Mouse (Mus musculus): ENCODE results near the gene Fcho1.

The Fcho1 gene

GRCm38 (mm10) chr8:71684701-71685100, 40.8 kb downstream of the Fcho1 start:
- DNase-seq (ENCODE audit: extremely low spot score): no peak

DNA sequence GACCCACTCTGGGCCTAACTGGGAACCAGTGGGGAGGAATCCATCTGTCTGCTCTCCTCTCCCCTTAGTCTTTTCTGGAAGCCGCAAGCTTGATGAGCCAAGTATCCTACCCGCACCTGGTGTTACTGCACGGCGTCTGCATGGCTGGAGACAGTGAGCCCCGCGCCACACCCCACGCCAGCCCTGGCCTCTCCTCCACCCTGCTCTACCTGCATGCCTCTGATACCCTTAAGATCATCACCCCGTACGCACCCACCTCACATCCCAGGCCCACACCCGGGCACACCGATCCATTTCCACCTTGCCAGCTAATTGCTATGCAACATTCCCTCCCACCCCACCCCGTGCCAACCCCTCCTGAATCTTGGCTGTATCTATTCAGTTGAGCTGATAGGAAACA, 42.7 kb downstream of the Fcho1 start:
- no peak for DNase-seq (ENCODE audit: extremely low spot score)

DNA sequence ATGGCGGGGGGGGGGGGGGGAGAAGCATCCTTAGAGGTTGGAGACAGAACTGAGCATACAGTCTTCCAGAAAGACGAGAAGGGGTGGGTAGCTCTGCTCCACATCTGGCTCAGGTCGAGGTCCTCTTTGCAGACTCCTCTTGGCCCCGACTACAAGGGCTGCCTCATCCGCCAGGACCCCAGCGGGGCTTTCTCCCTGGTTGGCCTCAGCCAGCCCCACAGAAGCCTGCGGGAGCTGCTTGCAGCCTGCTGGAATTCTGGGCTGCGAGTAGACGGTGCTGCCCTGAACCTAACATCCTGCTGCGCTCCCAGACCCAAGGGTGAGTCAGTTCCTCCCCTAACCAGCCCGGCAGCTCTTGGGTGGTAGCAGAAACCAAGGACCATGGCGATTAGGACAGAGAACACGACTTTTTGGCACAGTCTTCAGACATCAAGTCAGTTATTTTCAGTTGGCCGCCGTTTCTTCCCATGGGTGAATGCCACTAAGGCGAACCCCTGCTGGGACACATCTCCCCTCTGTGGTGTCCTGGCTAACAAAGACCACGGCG, 44.1 kb downstream of the Fcho1 start:
- no peak for DNase-seq (ENCODE audit: extremely low spot score)

DNA sequence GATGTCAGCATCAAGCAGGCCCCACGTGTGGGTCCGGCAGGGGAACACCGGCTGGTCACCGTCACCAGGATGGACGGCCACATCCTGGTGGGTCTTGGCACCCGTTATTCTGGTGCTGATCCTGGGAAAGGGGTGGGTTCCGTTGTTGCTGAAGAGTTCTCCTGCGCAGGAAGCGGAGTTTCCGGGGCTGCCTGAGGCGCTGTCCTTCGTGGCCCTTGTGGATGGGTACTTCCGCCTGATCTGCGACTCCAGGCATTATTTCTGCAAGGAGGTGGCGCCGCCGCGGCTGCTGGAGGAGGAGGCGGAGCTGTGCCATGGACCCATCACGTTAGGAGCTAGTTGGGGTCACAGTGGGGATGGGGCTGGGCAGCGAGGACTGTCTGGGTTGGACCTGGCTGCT, 45.0 kb downstream of the Fcho1 start:
- DNase-seq (ENCODE audit: extremely low spot score): no peak

DNA sequence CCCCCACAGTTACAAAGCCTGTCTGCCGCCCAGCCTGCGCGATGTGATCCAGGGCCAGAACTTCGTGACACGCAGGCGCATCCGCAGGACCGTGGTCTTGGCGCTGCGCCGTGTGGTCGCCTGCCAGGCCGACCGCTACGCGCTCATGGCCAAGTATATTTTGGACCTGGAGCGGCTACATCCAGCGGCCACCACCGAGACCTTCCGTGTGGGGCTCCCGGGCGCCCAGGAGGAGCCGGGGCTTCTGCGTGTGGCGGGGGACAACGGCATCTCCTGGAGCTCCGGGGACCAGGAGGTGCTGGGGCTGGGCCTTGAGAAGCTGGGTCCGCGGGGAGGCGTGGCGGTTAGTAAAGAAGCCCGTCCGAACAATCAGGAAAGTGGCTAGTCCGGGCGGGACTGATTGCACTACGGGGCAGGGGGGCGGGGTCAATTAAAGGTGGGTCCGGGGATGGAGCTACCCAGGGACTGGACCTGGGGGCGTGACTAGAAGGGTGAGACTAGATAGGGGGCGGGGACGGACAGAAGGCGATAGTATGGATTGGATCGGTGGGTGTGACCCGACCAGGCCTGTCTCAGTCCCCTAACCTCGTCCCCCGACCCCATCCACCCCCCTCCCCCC, 45.9 kb downstream of the Fcho1 start:
- DNase-seq (ENCODE audit: extremely low spot score): no peak

DNA sequence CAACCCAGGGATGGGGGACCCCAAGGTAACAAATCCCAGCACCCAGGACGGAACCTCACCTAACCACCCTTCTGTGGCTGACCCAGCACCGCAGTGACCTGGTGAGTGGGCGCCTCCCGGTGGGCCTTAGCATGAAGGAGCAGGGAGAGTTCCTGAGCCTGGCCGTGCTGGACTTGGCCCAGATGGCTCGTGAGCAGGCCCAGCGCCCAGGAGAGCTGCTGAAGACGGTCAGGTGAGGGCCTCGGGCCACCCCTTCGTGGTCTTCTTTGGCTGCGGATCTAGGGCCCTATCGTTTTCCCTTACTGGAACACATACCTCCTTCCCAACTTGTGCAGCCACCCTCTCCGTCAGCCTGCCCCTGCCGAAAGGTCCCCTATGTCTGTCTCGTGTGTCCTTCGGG, 46.4 kb downstream of the Fcho1 start:
- DNase-seq (ENCODE audit: extremely low spot score): no peak

- DNase-seq (ENCODE audit: extremely low spot score): no peak
These were observed 47.3 kb downstream of the Fcho1 start for GRCm38 (mm10) chr8:71678216-71678615.

DNA sequence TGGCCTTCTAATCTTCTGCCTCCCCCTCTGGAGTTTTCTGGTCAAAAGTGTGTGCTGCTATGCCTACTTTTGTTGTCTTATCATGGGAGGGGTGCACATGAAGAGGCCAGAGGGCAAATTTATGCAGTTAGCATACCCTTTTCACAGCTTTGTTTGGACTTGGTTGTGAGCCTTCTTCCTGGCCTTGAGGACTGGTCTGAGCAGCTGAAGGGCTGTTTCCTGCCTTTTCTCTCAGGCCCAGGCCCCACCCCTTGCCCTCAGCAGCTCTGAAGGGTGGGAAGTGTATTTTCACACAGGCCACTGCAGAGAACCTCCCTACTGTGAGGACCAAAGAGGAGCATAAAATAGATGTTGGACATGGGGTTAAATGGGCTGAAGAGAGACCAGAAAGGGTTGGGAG, 48.0 kb downstream of the Fcho1 start:
- no peak for DNase-seq (ENCODE audit: extremely low spot score)

GRCm38 (mm10) chr8:71676803-71677202, 48.7 kb downstream of the Fcho1 start:
- no peak for DNase-seq (ENCODE audit: extremely low spot score)

GRCm38 (mm10) chr8:71676020-71676741, 49.3 kb downstream of the Fcho1 start, which contains the start of gene Jak3:
Gene Jak3, plus strand, starts transcription at chr8:71676296.
- peak; percentile 57 for DNase-seq (ENCODE audit: extremely low spot score)

GRCm38 (mm10) chr8:71675456-71676019, 50.0 kb downstream of the Fcho1 start:
- no peak for DNase-seq (ENCODE audit: extremely low spot score)

DNA sequence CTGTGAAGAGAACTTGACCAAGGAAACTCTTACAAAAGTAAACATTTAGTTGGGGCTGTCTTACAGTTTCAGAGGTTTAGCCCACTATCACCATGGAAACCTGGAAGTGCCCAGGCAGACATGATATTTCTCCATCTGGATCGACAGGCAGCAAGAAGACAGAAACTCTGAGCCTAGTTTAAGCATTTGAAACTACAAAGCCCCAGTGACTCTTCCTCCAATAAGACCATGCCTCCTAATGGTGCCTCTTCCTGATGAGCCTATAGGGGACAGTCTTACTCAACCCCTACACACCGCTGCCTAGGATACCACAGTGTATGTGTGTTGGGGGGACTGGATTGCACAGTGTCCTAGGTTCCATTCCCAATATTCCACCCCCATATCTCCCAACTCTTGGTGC, 51.4 kb downstream of the Fcho1 start:
- DNase-seq (ENCODE audit: extremely low spot score): no peak

- DNase-seq (ENCODE audit: extremely low spot score): no peak
These were observed 53.3 kb downstream of the Fcho1 start for GRCm38 (mm10) chr8:71672168-71672735.

- DNase-seq (ENCODE audit: extremely low spot score): peak; percentile 89
These were observed 54.0 kb downstream of the Fcho1 start, which contains the start of gene Unc13a for GRCm38 (mm10) chr8:71671549-71671965. Gene Unc13a, minus strand, starts transcription at chr8:71671757.

DNA sequence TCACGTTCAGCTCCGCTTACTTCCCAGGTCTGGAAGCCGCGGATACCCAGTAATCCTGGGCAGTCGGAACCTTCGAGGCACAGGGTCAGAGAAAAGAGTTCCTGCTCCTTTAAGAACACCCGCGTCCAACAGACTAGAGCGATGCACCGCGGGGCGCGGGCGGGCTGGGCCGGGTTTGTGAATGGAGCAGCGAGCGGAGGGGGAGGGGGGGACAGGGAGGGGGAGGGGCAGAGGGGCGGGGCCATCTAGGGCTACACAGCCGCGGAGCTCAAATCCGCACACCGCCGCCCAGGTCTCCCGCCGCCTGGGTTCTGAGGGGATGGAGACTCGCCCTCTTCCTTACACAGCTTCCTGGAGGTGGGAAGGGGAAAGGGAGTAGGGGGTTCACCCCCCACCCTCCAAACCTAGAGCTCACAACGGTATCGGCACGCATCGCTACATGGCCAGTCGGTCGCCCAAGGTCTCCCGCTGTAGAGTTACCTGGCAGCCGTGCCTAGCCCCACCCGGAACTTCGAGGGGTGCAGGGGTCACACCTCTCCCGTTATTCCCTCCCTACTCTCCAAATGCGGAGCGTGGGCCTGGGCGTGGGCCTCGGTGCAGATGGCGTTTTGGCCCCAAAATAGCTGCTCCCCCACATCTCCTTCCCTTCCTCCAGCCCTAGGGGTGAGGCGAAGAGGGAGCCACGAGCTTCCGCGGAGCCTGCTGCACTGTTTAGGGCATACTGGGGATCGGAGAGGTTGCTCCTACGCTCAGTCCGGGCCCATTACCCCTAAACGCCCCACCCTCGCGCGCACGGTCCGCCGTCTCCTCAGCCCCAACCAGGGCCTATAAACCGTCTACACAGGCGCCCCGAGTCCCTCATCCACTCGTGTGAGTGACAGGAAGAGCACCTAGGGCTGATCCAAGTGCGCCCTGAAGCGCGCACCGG, 54.6 kb downstream of the Fcho1 start:
- DNase-seq (ENCODE audit: extremely low spot score): peak; percentile 76

DNA sequence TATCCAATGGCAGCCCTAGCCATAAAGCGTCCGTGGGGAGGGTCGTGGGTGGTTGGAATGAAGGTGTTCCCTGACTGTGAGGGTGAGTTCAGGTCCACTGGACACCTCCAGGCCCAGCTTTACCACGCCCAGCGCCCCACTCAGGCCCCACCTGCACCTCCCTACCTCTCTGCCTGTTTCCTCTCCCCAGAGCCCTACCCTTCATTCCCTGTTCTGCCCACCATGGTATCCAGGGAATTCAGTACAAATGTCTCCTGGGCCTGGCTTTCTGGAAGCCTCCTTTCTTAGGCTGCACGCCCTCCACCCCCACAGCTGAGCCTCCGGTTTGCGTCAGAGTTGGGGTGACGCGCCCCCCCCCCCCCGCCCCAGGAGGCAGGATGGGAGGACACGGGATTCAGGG, 55.3 kb downstream of the Fcho1 start:
- no peak for DNase-seq (ENCODE audit: extremely low spot score)

DNA sequence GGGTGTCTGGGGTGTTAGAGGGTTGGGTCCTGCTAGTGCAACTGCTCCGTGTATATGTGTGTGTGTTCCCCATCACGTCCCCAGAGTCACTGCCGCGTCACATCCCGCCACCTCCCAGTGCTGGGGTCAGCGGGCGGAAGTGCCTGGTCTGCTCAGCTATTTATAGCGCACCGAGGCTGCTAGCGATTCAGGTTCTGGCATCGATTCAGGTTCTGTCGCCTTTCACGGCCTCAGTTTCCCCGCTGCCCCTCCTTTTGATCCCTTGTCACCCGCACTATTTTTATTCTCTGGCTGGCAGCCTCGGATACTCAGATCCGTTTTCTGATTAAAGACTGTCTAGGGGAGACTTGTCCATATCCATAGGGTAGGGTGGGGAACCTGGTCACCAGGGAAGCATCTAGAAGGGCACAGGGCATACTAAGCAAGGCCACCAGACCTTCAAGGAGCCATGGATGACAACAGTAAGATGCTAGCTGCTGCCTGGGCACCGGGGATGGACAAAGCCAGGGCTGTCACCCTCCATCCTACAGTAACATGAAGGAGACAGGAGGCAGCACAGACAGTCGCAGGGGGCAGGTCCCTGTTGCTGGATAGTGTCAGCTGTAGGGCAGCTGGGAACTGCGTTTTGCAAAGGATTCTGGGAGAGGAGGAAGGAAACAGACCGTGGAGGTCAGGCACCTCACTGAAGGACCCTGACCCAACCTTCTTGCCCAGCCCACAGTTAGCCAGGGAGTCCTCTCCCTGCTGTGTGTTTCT, 57.1 kb downstream of the Fcho1 start:
- DNase-seq (ENCODE audit: extremely low spot score): no peak

GRCm38 (mm10) chr8:71667256-71667655, 58.3 kb downstream of the Fcho1 start:
- DNase-seq (ENCODE audit: extremely low spot score): no peak

DNA sequence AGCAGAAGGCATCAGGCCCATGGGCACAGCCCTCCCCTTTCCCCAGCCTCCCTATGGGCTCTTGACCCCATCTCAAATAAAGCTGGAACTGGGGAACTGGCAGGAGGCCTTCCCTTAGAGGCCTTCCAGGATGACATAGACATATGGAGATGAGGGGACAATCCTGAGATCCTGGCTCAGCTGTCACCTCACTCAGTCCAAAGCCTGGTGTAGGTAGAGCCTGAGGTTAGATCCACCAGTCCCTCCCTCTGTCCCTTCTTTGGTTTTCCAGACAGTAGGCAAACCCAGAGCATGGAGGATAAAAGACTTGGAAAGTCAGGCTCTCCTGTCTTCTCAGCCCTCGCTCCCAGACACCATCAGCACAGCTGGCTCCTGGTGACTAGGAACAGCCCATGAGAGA, 58.7 kb downstream of the Fcho1 start:
- no peak for DNase-seq (ENCODE audit: extremely low spot score)

DNA sequence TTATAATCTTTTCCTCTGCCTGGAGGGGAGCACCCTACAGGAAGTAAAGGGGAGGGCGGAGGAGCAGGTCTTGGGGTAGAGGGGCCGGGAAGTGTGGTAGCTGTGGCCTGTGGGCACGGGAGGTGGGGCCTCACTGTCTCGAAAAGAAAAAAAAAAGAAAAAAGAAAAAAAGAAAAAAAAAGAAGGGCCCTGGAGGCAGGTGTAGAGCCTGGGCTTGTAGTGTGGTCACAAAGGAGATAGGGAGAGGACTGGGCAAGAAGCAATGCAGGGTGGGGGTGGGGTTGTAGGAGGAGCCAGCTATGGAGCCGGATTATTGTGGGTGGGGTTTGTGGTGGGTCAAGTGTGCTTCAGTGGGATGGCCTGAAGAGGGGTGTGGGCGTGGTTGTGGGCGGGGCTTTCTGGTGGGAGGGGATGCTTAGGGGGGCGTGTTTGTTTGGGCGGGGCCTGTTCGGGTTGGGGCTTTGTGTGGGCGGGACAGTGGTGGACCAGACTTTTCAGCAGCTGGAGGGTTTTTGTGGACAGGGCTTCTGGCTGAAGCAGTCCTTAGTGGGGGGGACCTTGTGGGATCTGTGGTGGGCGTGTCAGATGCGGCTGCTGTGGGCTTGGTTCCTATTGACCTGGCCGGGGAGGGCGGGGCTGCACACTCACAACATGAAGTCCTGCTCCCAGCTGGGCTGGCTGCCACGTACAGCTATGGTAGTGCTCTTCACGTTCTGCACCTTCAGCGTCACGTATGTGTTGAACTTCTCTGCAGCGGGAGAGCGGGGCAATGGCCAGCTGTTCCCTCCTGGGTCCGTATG, 60.0 kb downstream of the Fcho1 start:
- DNase-seq (ENCODE audit: extremely low spot score): peak; percentile 96

Data from embryo, embryonic 9.5 days (tissue).